29 mouse cellular contexts compared by ENCODE assay signal in genomic region chr5:17720011-17720410, GRCm38 (mm10).
DNase-seq lines count a peak whose midpoint lies in the region; ATAC-seq and TF ChIP-seq lines count a peak whose summit lies in the region.
"Had no signal": no experiment of that assay in that cellular context is flagged by ENCODE, and none has a peak within 500 bp of the region (broad histone marks: within the 10 kb centered on the region; RNA-seq: fewer than 3 reads in every experiment).

No protein-coding gene starts in this region.

- no peak for TF ChIP-seq EP300 in lung, postnatal 0 days (IDR thresholded peaks at IDR 0.05)

- H3K9me3 ChIP-seq in lung, postnatal 0 days (ENCODE audit: low read length) = no peaks in the 10 kb centered on the region
- no peaks in the 10 kb centered on the region for H3K9me3 ChIP-seq in kidney, embryonic 15.5 days (replicated peaks)
- no peaks in the 10 kb centered on the region for H3K9me3 ChIP-seq in liver, embryonic 11.5 days (ENCODE audit: control insufficient read depth, low read length)
- H3K9me3 ChIP-seq: embryonic facial prominence, embryonic 13.5 days; forebrain, embryonic 13.5 days; heart, embryonic 13.5 days; limb, embryonic 13.5 days; liver, embryonic 12.5 days; midbrain, embryonic 13.5 days; stomach, embryonic 15.5 days had no signal

- H3K36me3 ChIP-seq in lung, postnatal 0 days (ENCODE audit: insufficient read depth, low read length) = no peaks in the 10 kb centered on the region
- H3K36me3 ChIP-seq in kidney, embryonic 15.5 days = peaks cover 21% of the 10 kb centered on the region
- no peaks in the 10 kb centered on the region for H3K36me3 ChIP-seq in liver, embryonic 11.5 days (ENCODE audit: control insufficient read depth, insufficient read depth, low read length)
- H3K36me3 ChIP-seq: embryonic facial prominence, embryonic 13.5 days; liver, embryonic 12.5 days; midbrain, embryonic 13.5 days; stomach, embryonic 15.5 days had no signal

- WGBS in lung, postnatal 0 days = 77% methylated on average over 4 of the region's 4 CpGs
- WGBS in kidney, embryonic 15.5 days = 85% methylated on average over 4 of the region's 4 CpGs
- 78% methylated on average over 4 of the region's 4 CpGs for WGBS in liver, embryonic 11.5 days

- no peak overlapping the region for H3K9ac ChIP-seq in lung, postnatal 0 days (replicated peaks; ENCODE audit: low read depth)
- no peak overlapping the region for H3K9ac ChIP-seq in kidney, embryonic 15.5 days
- no peak overlapping the region for H3K9ac ChIP-seq in liver, embryonic 11.5 days (ENCODE audit: low read depth, low read length)
- H3K9ac ChIP-seq: embryonic facial prominence, embryonic 13.5 days; forebrain, embryonic 13.5 days; heart, embryonic 13.5 days; limb, embryonic 13.5 days; liver, embryonic 12.5 days; liver, postnatal 0 days; midbrain, embryonic 13.5 days; stomach, embryonic 15.5 days had no signal

- ATAC-seq in lung, postnatal 0 days = no peak
- no peak for ATAC-seq in kidney, embryonic 15.5 days (replicated peaks; ENCODE audit: low FRiP score)
- no peak for ATAC-seq in liver, embryonic 11.5 days (replicated peaks; ENCODE audit: low FRiP score)
- ATAC-seq: CD4-positive, CD25-positive, alpha-beta regulatory T cell, adult 4 months; forebrain, embryonic 13.5 days; hindbrain, embryonic 16.5 days; liver, embryonic 12.5 days; liver, postnatal 0 days; midbrain, embryonic 13.5 days had no signal

- no peaks in the 10 kb centered on the region for H3K27me3 ChIP-seq in lung, postnatal 0 days (replicated peaks; ENCODE audit: insufficient read depth, low read length)
- no peaks in the 10 kb centered on the region for H3K27me3 ChIP-seq in kidney, embryonic 15.5 days
- no peaks in the 10 kb centered on the region for H3K27me3 ChIP-seq in liver, embryonic 11.5 days (replicated peaks; ENCODE audit: control insufficient read depth, insufficient read depth, low read length)
- H3K27me3 ChIP-seq: embryonic facial prominence, embryonic 13.5 days; forebrain, embryonic 13.5 days; heart, embryonic 13.5 days; limb, embryonic 13.5 days; liver, embryonic 12.5 days; midbrain, embryonic 13.5 days; stomach, embryonic 15.5 days had no signal

- no peak overlapping the region for H3K4me3 ChIP-seq in lung, postnatal 0 days (ENCODE audit: low read depth, low read length)
- no peak overlapping the region for H3K4me3 ChIP-seq in gastrocnemius, adult 2 months
- no peak overlapping the region for H3K4me3 ChIP-seq in kidney, embryonic 15.5 days (replicated peaks)
- H3K4me3 ChIP-seq in liver, embryonic 11.5 days (ENCODE audit: low read depth, low read length) = no peak overlapping the region
- H3K4me3 ChIP-seq: embryonic facial prominence, embryonic 13.5 days; forebrain, embryonic 13.5 days; heart, embryonic 13.5 days; layer of hippocampus, adult 2 months; left cerebral cortex, adult 2 months; limb, embryonic 13.5 days; liver, embryonic 12.5 days; midbrain, embryonic 13.5 days; stomach, embryonic 15.5 days had no signal

- H3K4me2 ChIP-seq in lung, postnatal 0 days (replicated peaks; ENCODE audit: low read depth, low read length) = no peak overlapping the region
- no peak overlapping the region for H3K4me2 ChIP-seq in kidney, embryonic 15.5 days
- H3K4me2 ChIP-seq in liver, embryonic 11.5 days = no peak overlapping the region
- H3K4me2 ChIP-seq: embryonic facial prominence, embryonic 13.5 days; forebrain, embryonic 13.5 days; heart, embryonic 13.5 days; limb, embryonic 13.5 days; liver, embryonic 12.5 days; midbrain, embryonic 13.5 days; stomach, embryonic 15.5 days had no signal

- intact Hi-C loops in gastrocnemius, adult 2 months (cut with DNase I) = no loop called here

- DNase-seq in lung, postnatal 10 days = peak; percentile 5
- DNase-seq in lung, postnatal 0 days (ENCODE audit: low spot score) = no peak
- DNase-seq in NIH3T3 (ENCODE audit: low read depth) = peak; percentile 17
- peak; percentile 24 for DNase-seq in gastrocnemius, adult 2 months
- no peak for DNase-seq in liver, embryonic 11.5 days (ENCODE audit: low spot score)
- DNase-seq in retina, postnatal 1 day = no peak
- DNase-seq: adrenal gland, adult 8-10 months; cerebellum, adult 8-10 months; cerebellum, postnatal 25 days; heart, postnatal 14 days; kidney, adult 18-20 months; kidney, postnatal 36 days; liver, postnatal 0 days; right cerebral cortex, adult 18-20 months; thymus, adult 18-20 months; thymus, postnatal 25 days had no signal

- no peaks in the 10 kb centered on the region for H3K4me1 ChIP-seq in lung, postnatal 0 days (ENCODE audit: insufficient read depth, low read depth, low read length)
- 0 out of 2 replicates have a peak, but pooled peaks cover 6% of the 10 kb centered on the region for H3K4me1 ChIP-seq in kidney, embryonic 15.5 days
- no peaks in the 10 kb centered on the region for H3K4me1 ChIP-seq in liver, embryonic 11.5 days (replicated peaks; ENCODE audit: control insufficient read depth, insufficient read depth, low read length)
- H3K4me1 ChIP-seq: embryonic facial prominence, embryonic 13.5 days; heart, embryonic 13.5 days; limb, embryonic 13.5 days; liver, embryonic 12.5 days; midbrain, embryonic 13.5 days; stomach, embryonic 15.5 days had no signal

- H3K27ac ChIP-seq in lung, postnatal 0 days (ENCODE audit: low read length) = no peak overlapping the region
- no peak overlapping the region for H3K27ac ChIP-seq in gastrocnemius, adult 2 months
- H3K27ac ChIP-seq in kidney, embryonic 15.5 days = no peak overlapping the region
- no peak overlapping the region for H3K27ac ChIP-seq in liver, embryonic 11.5 days (ENCODE audit: low read depth, low read length)
- H3K27ac ChIP-seq: embryonic facial prominence, embryonic 13.5 days; forebrain, embryonic 13.5 days; heart, embryonic 13.5 days; layer of hippocampus, adult 2 months; left cerebral cortex, adult 2 months; limb, embryonic 13.5 days; liver, embryonic 12.5 days; macrophage; midbrain, embryonic 13.5 days; stomach, embryonic 15.5 days had no signal

- TF ChIP-seq CTCF in lung, postnatal 0 days (IDR thresholded peaks at IDR 0.05) = no peak
- TF ChIP-seq CTCF in gastrocnemius, adult 2 months (IDR thresholded peaks at IDR 0.05) = no peak

Comparison
In these comparisons a context has a peak if more than half of its experiments do, and no peak if none do; other contexts are left out.
1. DNase-seq: peak in lung, postnatal 10 days (single experiment), NIH3T3 (single experiment) and gastrocnemius, adult 2 months (single experiment); none in lung, postnatal 0 days (single experiment), liver, embryonic 11.5 days (single experiment) and retina, postnatal 1 day (single experiment).